Mouse (Mus musculus) heart, adult 2 months (tissue): ENCODE data around the gene Cald1. TPM values are rescaled to one million over a fixed set of nuclear protein-coding genes. Genes with fewer than 3 reads are reported as not detected.

Source experiments
- DNase-seq, 2 experiments: peaks; one replicate each; pipeline ENCODE4 v3.0.0; 2021
- H3K27ac ChIP-seq: fragments of 200-600 bp; 2 replicates; pipeline ENCODE4 v1.8.1; 2022
- H3K27me3 ChIP-seq: fragments of 200-500 bp; 2 replicates; pipeline ENCODE4 v1.6.1; 2012; ENCODE audit warnings: mild to moderate bottlenecking, low read length, inconsistent platforms, mixed read lengths; ENCODE audit not compliant: control insufficient read depth, insufficient read depth
- H3K36me3 ChIP-seq: fragments of 200-500 bp; 2 replicates; pipeline ENCODE4 v1.6.1; 2012; ENCODE audit warnings: low read length, inconsistent platforms; ENCODE audit not compliant: control insufficient read depth, insufficient read depth
- H3K4me1 ChIP-seq: fragments of 200-500 bp; 2 replicates; pipeline ENCODE4 v1.6.1; 2011; ENCODE audit warnings: low read length; ENCODE audit not compliant: control insufficient read depth, insufficient read depth
- H3K4me3 ChIP-seq: fragments of 200-600 bp; 2 replicates; pipeline ENCODE4 v1.8.1; 2022
- H3K79me2 ChIP-seq: fragments of 200-500 bp; replicated peaks from 2 replicates; pipeline ENCODE4 v1.6.1; 2012; ENCODE audit warnings: mild to moderate bottlenecking, inconsistent platforms, low read length, moderate library complexity, mixed read lengths; ENCODE audit not compliant: control insufficient read depth, insufficient read depth
- H3K9ac ChIP-seq: fragments of 200-500 bp; 2 replicates; pipeline ENCODE4 v1.6.1; 2012; ENCODE audit warnings: low read depth, mild to moderate bottlenecking, control low read depth, inconsistent platforms, low read length, mixed read lengths
- CTCF ChIP-seq: fragments of 200-600 bp; IDR thresholded peaks from 2 replicates; pipeline ENCODE4 v1.8.1; 2022; ENCODE audit warnings: antibody characterized with exemption, mild to moderate bottlenecking, moderate library complexity
- EP300 ChIP-seq: fragments of 200-500 bp; IDR thresholded peaks from 2 replicates; pipeline ENCODE4 v1.6.1; 2011; ENCODE audit warnings: low read depth, low read length, control low read depth; ENCODE audit not compliant: insufficient read depth
- POLR2A ChIP-seq: fragments of 200-500 bp; IDR thresholded peaks from 2 replicates; pipeline ENCODE4 v1.6.1; 2011; ENCODE audit warnings: mild to moderate bottlenecking, low read depth, low read length, control low read depth; ENCODE audit not compliant: insufficient read depth
- intact Hi-C: fragments of 180-260 bp; cut with DNase I; formaldehyde crosslinking; loops from one replicate; pipeline ENCODE4 v1.15.1; 2025
- polyA plus RNA-seq: library from polyadenylated mRNA; depleted of rRNA; stranded (reverse); fragments of >200 nt; gene quantifications from 2 replicates; pipeline ENCODE4 v1.2.3, GENCODE M21; 2012; rRNA removed
- total RNA-seq, 2 experiments: library from RNA; stranded (reverse); gene quantifications; 2 replicates each; pipeline ENCODE4 v1.2.3; 2021

Gene Cald1
- total and polyA plus RNA-seq, 3 experiments: 14.1 to 62.8 (median 47.6) TPM

- Histone ChIP-seq H3K9ac (no peak overlapping the region), H3K36me3 (no peaks in the 10 kb centered on the region), H3K4me3 (no peak overlapping the region), H3K4me1 (no peaks in the 10 kb centered on the region), H3K27ac (no peak overlapping the region), H3K27me3 (no peaks in the 10 kb centered on the region), H3K79me2 (no peaks in the 10 kb centered on the region)
- intact Hi-C loops: no loop called here
- TF ChIP-seq POLR2A (no peak), CTCF (no peak), EP300 (no peak)
- DNase-seq: no peak
Observed at GRCm38 (mm10) chr6:34824406-34824805, 226.1 kb downstream of the Cald1 start.

Other genes with a start within 250 kb of the Cald1 start
- gene Akr1b8, start 244.4 kb upstream of the Cald1 start, total RNA-seq: 1 to 10 TPM; 3.3 to 3.5 TPM
- gene Akr1b8, start 244.4 kb upstream of the Cald1 start, polyA plus RNA-seq: 4.2 and 4.8 TPM in 2 replicates
- gene Akr1b10, start 214.3 kb upstream of the Cald1 start, total RNA-seq: 10 to 100 TPM; 53.8 to 63.5 TPM
- gene Akr1b10, start 214.3 kb upstream of the Cald1 start, polyA plus RNA-seq: 50.5 and 89.4 TPM in 2 replicates
- gene Akr1b7, start 186.2 kb upstream of the Cald1 start, total RNA-seq: not detected
- gene Akr1b7, start 186.2 kb upstream of the Cald1 start, polyA plus RNA-seq: not detected in 2 replicates
- gene Bpgm, start 122.3 kb upstream of the Cald1 start, total RNA-seq: 100 to 1,000 TPM in 1 of 2 experiments, 10 to 100 TPM in 1; 38.6 to 148 TPM
- 19.9 and 72.4 TPM in 2 replicates for gene Bpgm, start 122.3 kb upstream of the Cald1 start, polyA plus RNA-seq
- 1 to 10 TPM; 2.5 to 3.7 TPM for gene Agbl3, start 181.9 kb downstream of the Cald1 start, total RNA-seq
- gene Agbl3, start 181.9 kb downstream of the Cald1 start, polyA plus RNA-seq: 2.6 and 3.4 TPM in 2 replicates